Mouse (Mus musculus): ENCODE measurements around the gene Tmem207. TPM values are rescaled to one million over a fixed set of nuclear protein-coding genes. Genes with fewer than 3 reads are reported as not detected.

Gene Tmem207
- polyA plus RNA-seq, 1 experiment: not detected

DNA sequence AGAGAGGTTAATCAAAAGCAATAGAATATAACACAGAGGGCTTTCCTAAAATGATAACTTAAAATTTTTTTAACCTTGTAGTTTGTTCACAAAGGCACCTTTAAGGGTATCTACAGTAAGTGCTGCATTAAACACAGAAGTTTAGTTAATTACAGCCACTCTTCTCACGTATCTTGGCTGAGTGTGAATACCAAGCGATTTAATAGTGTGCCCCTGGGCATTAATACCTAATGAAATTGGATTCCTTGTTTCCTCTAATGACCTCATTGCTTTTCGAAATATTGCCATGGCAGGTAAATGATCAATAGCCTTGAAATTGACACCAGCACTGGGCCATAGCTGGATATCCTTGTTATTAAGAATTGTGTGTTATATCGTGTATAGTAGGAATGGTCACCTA, 55.3 kb downstream of the Tmem207 start:
- no peak for TF ChIP-seq CTCF (IDR thresholded peaks at IDR 0.05; ENCODE audit: borderline replicate concordance, insufficient read depth, low read length)
- no peak for TF ChIP-seq POLR2A (IDR thresholded peaks at IDR 0.05; ENCODE audit: low read depth, low read length)
- no peak overlapping the region for H3K4me3 ChIP-seq (ENCODE audit: insufficient read depth, low read length)
- no peaks in the 10 kb centered on the region for H3K4me1 ChIP-seq (ENCODE audit: control insufficient read depth, insufficient read depth, low read length)
- no peak overlapping the region for H3K27ac ChIP-seq (ENCODE audit: insufficient read depth, low read length)

DNA sequence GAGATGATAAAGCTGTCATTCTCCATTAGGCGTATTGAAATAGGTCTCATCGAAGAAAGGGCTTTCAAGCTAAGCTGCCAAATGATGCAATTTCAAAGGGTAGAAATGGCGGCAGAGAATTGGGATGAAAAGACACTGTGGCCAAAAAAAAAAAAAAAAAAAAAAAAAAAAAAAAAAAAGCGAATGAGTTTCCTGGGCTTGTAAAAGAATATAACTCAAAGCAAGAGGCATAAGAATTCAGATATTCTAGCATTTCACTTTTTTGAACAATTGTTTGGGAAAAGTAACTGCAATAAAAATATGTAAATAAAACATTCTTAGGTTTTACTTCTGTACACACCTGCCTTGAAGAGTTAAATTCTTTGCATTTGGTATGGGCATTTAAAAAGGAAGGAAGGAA, 60.0 kb downstream of the Tmem207 start:
- TF ChIP-seq CTCF (IDR thresholded peaks at IDR 0.05; ENCODE audit: borderline replicate concordance, insufficient read depth, low read length): no peak
- no peaks in the 10 kb centered on the region for H3K4me1 ChIP-seq (ENCODE audit: control insufficient read depth, insufficient read depth, low read length)
- no peak overlapping the region for H3K27ac ChIP-seq (ENCODE audit: insufficient read depth, low read length)
- H3K4me3 ChIP-seq (ENCODE audit: insufficient read depth, low read length): no peak overlapping the region

GRCm38 (mm10) chr16:26462835-26463234, 63.7 kb downstream of the Tmem207 start, which contains the start of gene Cldn16:
Gene Cldn16, plus strand, starts transcription at chr16:26463135.
- no peak for TF ChIP-seq CTCF (IDR thresholded peaks at IDR 0.05; ENCODE audit: borderline replicate concordance, insufficient read depth, low read length)
- TF ChIP-seq POLR2A (IDR thresholded peaks at IDR 0.05; ENCODE audit: low read depth, low read length): no peak
- H3K4me1 ChIP-seq (ENCODE audit: control insufficient read depth, insufficient read depth, low read length): no peaks in the 10 kb centered on the region
- no peak within 1 kb of the TSS for H3K27ac ChIP-seq (ENCODE audit: insufficient read depth, low read length)
- no peak within 1 kb of the TSS for H3K4me3 ChIP-seq (ENCODE audit: insufficient read depth, low read length)

- Histone ChIP-seq H3K4me1 (ENCODE audit: control insufficient read depth, insufficient read depth, low read length) (no peaks in the 10 kb centered on the region), H3K4me3 (ENCODE audit: insufficient read depth, low read length) (no peak overlapping the region), H3K27ac (ENCODE audit: insufficient read depth, low read length) (no peak overlapping the region)
- no peak for TF ChIP-seq CTCF (IDR thresholded peaks at IDR 0.05; ENCODE audit: borderline replicate concordance, insufficient read depth, low read length)
- TF ChIP-seq POLR2A (IDR thresholded peaks at IDR 0.05; ENCODE audit: low read depth, low read length): no peak
Observed at GRCm38 (mm10) chr16:26456182-26456581, 70.4 kb downstream of the Tmem207 start.

DNA sequence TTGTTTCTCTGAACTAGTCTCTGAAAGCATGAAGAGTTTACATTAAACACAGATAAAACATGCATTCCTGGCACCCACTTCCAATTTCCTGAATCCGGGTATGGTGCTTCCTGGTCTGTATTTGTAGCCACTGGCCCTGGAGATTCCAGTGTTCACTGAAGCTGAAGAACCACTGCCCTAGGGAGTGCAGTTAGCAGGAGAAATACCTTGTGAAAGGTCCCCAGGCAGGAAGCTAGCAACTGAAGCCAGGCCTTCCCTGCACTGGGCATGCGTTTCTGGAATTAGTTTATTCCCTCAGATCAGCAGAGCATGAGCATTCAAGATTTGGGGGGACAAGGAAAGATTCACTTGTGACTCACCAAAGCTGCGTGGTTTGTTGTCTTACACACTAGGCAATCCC, 72.4 kb downstream of the Tmem207 start:
- H3K4me1 ChIP-seq (ENCODE audit: control insufficient read depth, insufficient read depth, low read length): no peaks in the 10 kb centered on the region
- H3K27ac ChIP-seq (ENCODE audit: insufficient read depth, low read length): no peak overlapping the region
- TF ChIP-seq CTCF (IDR thresholded peaks at IDR 0.05; ENCODE audit: borderline replicate concordance, insufficient read depth, low read length): no peak
- TF ChIP-seq POLR2A (IDR thresholded peaks at IDR 0.05; ENCODE audit: low read depth, low read length): no peak
- H3K4me3 ChIP-seq (ENCODE audit: insufficient read depth, low read length): no peak overlapping the region

Other genes starting within 250 kb of the Tmem207 start
- gene Cldn1, start 154.9 kb downstream of the Tmem207 start, polyA plus RNA-seq (2011; ENCODE audit: insufficient read length, low read depth, missing spikeins): 2.1 and 3.1 TPM in 2 replicates
- not detected in 2 replicates for gene Cldn16, start 63.6 kb downstream of the Tmem207 start, polyA plus RNA-seq (2011; ENCODE audit: insufficient read length, low read depth, missing spikeins)
- gene Il1rap, start 54.9 kb upstream of the Tmem207 start, polyA plus RNA-seq (2011; ENCODE audit: insufficient read length, low read depth, missing spikeins): 20.4 and 22.3 TPM in 2 replicates